Mouse (Mus musculus) cerebellum, adult 18-20 months (tissue): Measurements from ENCODE around the gene Sugp1.
"Not testable (repeated sequence)": the region's sequence is repeated elsewhere in the genome, so short reads cannot be mapped to it uniquely, and the experiment has no call there.

Experiments used
- DNase-seq, 2 experiments: peaks; one replicate each; pipeline ENCODE4 v3.0.0; 2021

Gene Sugp1

GRCm38 (mm10) chr8:70049662-70050061 lies 7.0 kb downstream of the Sugp1 start:
- no peak for DNase-seq

GRCm38 (mm10) chr8:70050434-70050833 lies 7.8 kb downstream of the Sugp1 start:
- not testable (repeated sequence) for DNase-seq

- no peak for DNase-seq
Observed at GRCm38 (mm10) chr8:70057721-70058120, 15.1 kb downstream of the Sugp1 start.

GRCm38 (mm10) chr8:70071836-70072440 lies 29.3 kb downstream of the Sugp1 start:
- DNase-seq: no peak

- no peak for DNase-seq
Observed at GRCm38 (mm10) chr8:70072441-70073069, 29.9 kb downstream of the Sugp1 start, which contains the start of gene Tm6sf2. TSS of gene Tm6sf2 (plus strand) at chr8:70072924.

- no peak for DNase-seq
Observed at GRCm38 (mm10) chr8:70073120-70073519, 30.5 kb downstream of the Sugp1 start.

GRCm38 (mm10) chr8:70073682-70074081 lies 31.1 kb downstream of the Sugp1 start:
- DNase-seq: no peak

- DNase-seq: peak; percentile 37 to 44
Observed at GRCm38 (mm10) chr8:70081976-70082375, 39.4 kb downstream of the Sugp1 start.

GRCm38 (mm10) chr8:70083285-70083684 lies 40.7 kb downstream of the Sugp1 start, which contains the start of gene Hapln4:
TSS of gene Hapln4 (plus strand) at chr8:70083457.
- peak; percentile 91 to 95 for DNase-seq

GRCm38 (mm10) chr8:70084191-70085065 lies 41.8 kb downstream of the Sugp1 start:
- peak; percentile 60 to 62 for DNase-seq

- DNase-seq: no peak
Observed at GRCm38 (mm10) chr8:70086151-70086550, 43.5 kb downstream of the Sugp1 start.

- no peak for DNase-seq
Observed at GRCm38 (mm10) chr8:70087237-70087636, 44.6 kb downstream of the Sugp1 start.

GRCm38 (mm10) chr8:70087836-70088650 lies 45.4 kb downstream of the Sugp1 start:
- peak; percentile 61 to 62 for DNase-seq

- DNase-seq: no peak
Observed at GRCm38 (mm10) chr8:70089296-70089960, 46.8 kb downstream of the Sugp1 start.

GRCm38 (mm10) chr8:70092786-70093185 lies 50.2 kb downstream of the Sugp1 start:
- no peak for DNase-seq

GRCm38 (mm10) chr8:70099276-70099675 lies 56.7 kb downstream of the Sugp1 start:
- DNase-seq: no peak

- DNase-seq: no peak
Observed at GRCm38 (mm10) chr8:70100241-70100640, 57.6 kb downstream of the Sugp1 start.

GRCm38 (mm10) chr8:70104506-70104905 lies 61.9 kb downstream of the Sugp1 start:
- peak; percentile 59 to 66 for DNase-seq

- DNase-seq: no peak
Observed at GRCm38 (mm10) chr8:70104922-70105321, 62.3 kb downstream of the Sugp1 start.

GRCm38 (mm10) chr8:70110451-70110850 lies 67.8 kb downstream of the Sugp1 start:
- no peak for DNase-seq

GRCm38 (mm10) chr8:70111192-70111795 lies 68.7 kb downstream of the Sugp1 start:
- DNase-seq: no peak
